Mouse (Mus musculus): ENCODE results near the gene Zfp882. TPM values are rescaled to one million over a fixed set of nuclear protein-coding genes. Genes with fewer than 3 reads are reported as not detected.

Gene Zfp882
- polyA plus RNA-seq (2014; fragmentation: Illumina TruSeq; extraction: RNeasy Lipid Tissue Mini Kit (QIAGEN cat#74804); ENCODE audit: low read depth, low replicate concordance), result 14.7 TPM

DNA sequence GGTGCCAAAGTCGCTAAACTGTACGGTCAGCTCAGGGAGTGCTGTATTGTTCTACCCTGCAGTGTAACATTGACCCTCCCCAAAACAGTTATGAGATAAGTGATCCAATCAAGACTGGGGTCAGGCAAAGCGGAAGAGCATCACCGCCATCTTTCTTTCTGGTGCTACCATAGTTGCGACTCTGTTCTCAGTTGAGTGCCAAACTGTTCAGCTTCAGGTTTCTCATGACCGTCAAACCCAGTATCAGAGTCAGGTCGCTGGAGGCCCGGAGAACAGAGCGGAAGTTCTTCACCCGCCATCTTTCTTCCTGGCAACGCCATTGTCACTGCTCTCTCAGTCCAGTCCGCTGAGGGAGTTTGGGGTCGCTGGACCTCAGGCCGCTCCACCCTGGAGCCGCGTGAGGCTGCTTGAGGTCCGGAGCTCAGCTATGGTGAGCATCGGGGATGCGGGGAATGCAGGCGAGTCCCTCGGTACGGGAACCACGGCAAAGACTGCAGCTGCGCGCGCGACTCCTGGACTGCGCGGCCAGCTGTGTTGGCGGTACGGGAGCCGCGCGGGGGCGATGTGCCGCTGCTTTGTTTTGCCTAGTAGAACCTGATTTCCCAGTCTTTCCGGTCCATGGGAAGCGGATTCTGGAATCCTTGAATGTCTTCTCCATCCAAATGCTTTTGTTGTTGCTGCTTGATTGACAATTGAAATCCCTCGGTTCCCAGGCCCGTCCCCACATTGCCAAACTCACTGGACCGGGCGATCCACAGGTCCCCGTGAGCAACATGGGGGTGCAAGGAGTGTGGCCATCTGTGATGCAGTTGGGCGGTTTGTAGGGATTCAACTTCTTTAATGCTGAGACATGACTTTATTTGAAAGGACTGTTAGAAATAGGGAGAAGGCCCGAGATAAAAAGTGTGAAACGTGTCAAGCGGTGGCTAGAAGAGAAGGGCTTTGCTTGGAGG lies at the start of gene Zfp882, which contains the start of gene Zfp617:
Gene Zfp882, plus strand, starts transcription at position 300 of the 953 bp plus-strand sequence.
Gene Zfp617, plus strand, starts transcription at position 327 of the 953 bp plus-strand sequence.

GRCm38 (mm10) chr8:71881618-71882274 lies 26.7 kb upstream of the Zfp882 start, which contains the start of gene Zfp709:
Zfp709 (plus strand) TSS chr8:71882019.

DNA sequence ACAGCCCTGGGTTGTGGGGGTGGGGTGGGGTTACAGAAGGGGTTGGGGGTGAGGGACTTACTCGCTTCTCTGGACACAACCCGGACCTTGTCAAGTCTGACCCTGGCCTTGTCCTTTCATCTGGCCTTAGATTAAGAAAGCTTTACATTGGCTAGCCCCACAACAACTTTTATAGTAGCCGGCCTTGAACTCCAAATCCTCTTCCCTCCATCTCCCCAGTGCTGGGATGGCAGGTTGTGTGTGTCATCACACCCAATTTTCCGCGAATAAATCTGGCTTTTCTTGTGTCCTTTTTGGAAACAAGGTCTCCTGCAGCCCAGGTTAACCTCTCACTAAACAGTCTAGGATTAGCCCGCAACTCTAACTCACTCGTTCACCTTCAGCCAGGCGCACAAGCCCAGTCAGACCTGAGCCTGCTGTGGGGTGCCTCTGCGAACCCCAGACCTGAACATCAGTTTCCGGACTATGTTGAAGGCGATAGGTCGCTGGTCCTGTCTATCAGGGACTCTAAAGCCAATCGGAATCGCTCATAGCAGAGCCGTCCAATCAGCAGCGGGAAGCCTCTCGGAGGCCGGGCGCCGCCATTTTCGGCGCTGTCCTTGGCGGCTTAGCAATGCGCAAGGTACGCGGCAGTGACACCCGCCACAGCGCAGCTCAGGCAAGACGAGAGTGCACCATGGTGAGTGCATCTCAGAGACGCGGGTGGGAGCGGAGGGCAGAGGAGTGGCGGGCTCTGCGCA lies 42.2 kb downstream of the Zfp882 start, which contains the start of gene Zfp961:
Gene Zfp961, plus strand, starts transcription at position 557 of the 740 bp plus-strand sequence.

Other genes with a start within 250 kb of the Zfp882 start
- gene Unc13a, start 236.9 kb upstream of the Zfp882 start, polyA plus RNA-seq (2014; fragmentation: Illumina TruSeq; extraction: RNeasy Lipid Tissue Mini Kit (QIAGEN cat#74804); ENCODE audit: low read depth, low replicate concordance), result 0.70 TPM
- not detected for gene Jak3, start 232.3 kb upstream of the Zfp882 start, polyA plus RNA-seq (2014; fragmentation: Illumina TruSeq; extraction: RNeasy Lipid Tissue Mini Kit (QIAGEN cat#74804); ENCODE audit: low read depth, low replicate concordance)
- not detected for gene Insl3, start 219.4 kb upstream of the Zfp882 start, polyA plus RNA-seq (2014; fragmentation: Illumina TruSeq; extraction: RNeasy Lipid Tissue Mini Kit (QIAGEN cat#74804); ENCODE audit: low read depth, low replicate concordance)
- gene B3gnt3, start 206.8 kb upstream of the Zfp882 start, polyA plus RNA-seq (2014; fragmentation: Illumina TruSeq; extraction: RNeasy Lipid Tissue Mini Kit (QIAGEN cat#74804); ENCODE audit: low read depth, low replicate concordance), result 9.2 TPM
- not detected for gene Fcho1, start 182.9 kb upstream of the Zfp882 start, polyA plus RNA-seq (2014; fragmentation: Illumina TruSeq; extraction: RNeasy Lipid Tissue Mini Kit (QIAGEN cat#74804); ENCODE audit: low read depth, low replicate concordance)
- 19.0 TPM for gene Zfp709, start 26.6 kb upstream of the Zfp882 start, polyA plus RNA-seq (2014; fragmentation: Illumina TruSeq; extraction: RNeasy Lipid Tissue Mini Kit (QIAGEN cat#74804); ENCODE audit: low read depth, low replicate concordance)
- 130 TPM for gene Zfp617, start within 50 bp of the Zfp882 start, polyA plus RNA-seq (2014; fragmentation: Illumina TruSeq; extraction: RNeasy Lipid Tissue Mini Kit (QIAGEN cat#74804); ENCODE audit: low read depth, low replicate concordance)
- 54.8 TPM for gene Zfp961, start 42.4 kb downstream of the Zfp882 start, polyA plus RNA-seq (2014; fragmentation: Illumina TruSeq; extraction: RNeasy Lipid Tissue Mini Kit (QIAGEN cat#74804); ENCODE audit: low read depth, low replicate concordance)
- not detected for gene Cyp4f18, start 101.0 kb downstream of the Zfp882 start, polyA plus RNA-seq (2014; fragmentation: Illumina TruSeq; extraction: RNeasy Lipid Tissue Mini Kit (QIAGEN cat#74804); ENCODE audit: low read depth, low replicate concordance)
- gene Olfr372, start 132.6 kb downstream of the Zfp882 start, polyA plus RNA-seq (2014; fragmentation: Illumina TruSeq; extraction: RNeasy Lipid Tissue Mini Kit (QIAGEN cat#74804); ENCODE audit: low read depth, low replicate concordance), result not detected
- not detected for gene Olfr373, start 174.6 kb downstream of the Zfp882 start, polyA plus RNA-seq (2014; fragmentation: Illumina TruSeq; extraction: RNeasy Lipid Tissue Mini Kit (QIAGEN cat#74804); ENCODE audit: low read depth, low replicate concordance)
- not detected for gene Olfr374, start 198.4 kb downstream of the Zfp882 start, polyA plus RNA-seq (2014; fragmentation: Illumina TruSeq; extraction: RNeasy Lipid Tissue Mini Kit (QIAGEN cat#74804); ENCODE audit: low read depth, low replicate concordance)
- gene Tpm4, start 226.4 kb downstream of the Zfp882 start, polyA plus RNA-seq (2014; fragmentation: Illumina TruSeq; extraction: RNeasy Lipid Tissue Mini Kit (QIAGEN cat#74804); ENCODE audit: low read depth, low replicate concordance), result 455 TPM